Mouse (Mus musculus) CH12.LX (cell line): ENCODE results near the gene Gm20388. TPM values are rescaled to one million over a fixed set of nuclear protein-coding genes. Genes with fewer than 3 reads are reported as not detected.

Source experiments
- DNase-seq: peaks from one replicate; pipeline ENCODE4 v3.0.0-alpha.2; 2013; ENCODE audit errors: extremely low read depth
- H3K27ac ChIP-seq: 2 replicates; pipeline ENCODE4 v1.5.1; 2012; ENCODE audit warnings: low read depth, mild to moderate bottlenecking, control low read depth, moderate library complexity; ENCODE audit not compliant: insufficient read depth
- H3K27me3 ChIP-seq: replicated peaks from 2 replicates; pipeline ENCODE3; 2012; ENCODE audit warnings: inconsistent platforms
- H3K36me3 ChIP-seq, 2 experiments: replicated peaks in 1 of 2; 2 replicates each; pipeline versions ENCODE3 to v1.6.1; 2012; ENCODE audit warnings: inconsistent platforms in 1 of 2, low read length in 1 of 2, mild to moderate bottlenecking in 1 of 2, mixed read lengths in 1 of 2, moderate library complexity in 1 of 2; ENCODE audit not compliant: control insufficient read depth in 1 of 2, insufficient read depth in 1 of 2
- H3K4me1 ChIP-seq, 2 experiments: 2 replicates each; pipeline ENCODE4 v1.6.1; 2012; ENCODE audit warnings: inconsistent platforms in 1 of 2, moderate library complexity in 1 of 2; ENCODE audit not compliant: insufficient read depth in 2 of 2, control insufficient read depth in 1 of 2
- H3K4me2 ChIP-seq: 2 replicates; pipeline ENCODE4 v1.6.1; 2012; ENCODE audit warnings: low read depth, mild to moderate bottlenecking, control low read depth; ENCODE audit not compliant: poor library complexity, insufficient read depth, severe bottlenecking
- H3K4me3 ChIP-seq, 3 experiments: fragments of 150-350 bp in 1 of 3; sonication (generic) in 1 of 3; replicated peaks in 1 of 3; 2 replicates each; pipeline versions ENCODE3 to v1.5.1; 2011 to 2012; ENCODE audit warnings: low read depth in 2 of 3, low read length in 2 of 3, mild to moderate bottlenecking in 2 of 3, moderate library complexity in 2 of 3, control low read depth in 1 of 3, improper control_type of control experiment in 1 of 3, inconsistent platforms in 1 of 3, mixed read lengths in 1 of 3; ENCODE audit not compliant: poor library complexity in 1 of 3
- H3K79me2 ChIP-seq: replicated peaks from 2 replicates; pipeline ENCODE4 v1.6.1; 2012; ENCODE audit warnings: mild to moderate bottlenecking, moderate library complexity; ENCODE audit not compliant: control insufficient read depth, poor library complexity, insufficient read depth, severe bottlenecking; ENCODE audit errors: extremely low read depth
- H3K9ac ChIP-seq: 2 replicates; pipeline ENCODE4 v1.6.1; 2012; ENCODE audit warnings: low read depth, mild to moderate bottlenecking, control low read depth, moderate library complexity; ENCODE audit not compliant: insufficient read depth
- H3K9me3 ChIP-seq: replicated peaks from 2 replicates; pipeline ENCODE3; 2012; ENCODE audit warnings: low read length, inconsistent platforms, mixed read lengths
- BHLHE40 ChIP-seq: IDR thresholded peaks from 2 replicates; pipeline ENCODE4 v1.6.1; 2011; ENCODE audit warnings: mild to moderate bottlenecking, low read depth, low read length, improper control_type of control experiment
- CHD1 ChIP-seq: IDR thresholded peaks from 2 replicates; pipeline ENCODE4 v1.6.1; 2012; ENCODE audit warnings: low read depth, low read length, improper control_type of control experiment, inconsistent platforms
- CHD2 ChIP-seq: IDR thresholded peaks from 2 replicates; pipeline ENCODE4 v1.6.1; 2011; ENCODE audit warnings: low read length, improper control_type of control experiment
- CTCF ChIP-seq, 2 experiments: IDR thresholded peaks in 1 of 2; conservative IDR thresholded peaks in 1 of 2; 2 replicates each; pipeline ENCODE4 v1.5.1; 2011 to 2012; ENCODE audit warnings: low read depth in 2 of 2, low read length in 2 of 2, improper control_type of control experiment in 1 of 2, inconsistent platforms in 1 of 2, mild to moderate bottlenecking in 1 of 2, moderate library complexity in 1 of 2
- E2F4 ChIP-seq: IDR thresholded peaks from 2 replicates; pipeline ENCODE4 v1.6.1; 2011; ENCODE audit warnings: low read depth, low read length, improper control_type of control experiment; ENCODE audit not compliant: insufficient replicate concordance
- ELF1 ChIP-seq: IDR thresholded peaks from 2 replicates; pipeline ENCODE4 v1.6.1; 2014; ENCODE audit warnings: low read depth, mild to moderate bottlenecking, inconsistent platforms, low read length, improper control_type of control experiment
- EP300 ChIP-seq: IDR thresholded peaks from 2 replicates; pipeline ENCODE4 v1.6.1; 2011; ENCODE audit warnings: low read length, improper control_type of control experiment
- ETS1 ChIP-seq: conservative IDR thresholded peaks from 2 replicates; pipeline ENCODE4 v1.6.1; 2012; ENCODE audit warnings: low read depth, mild to moderate bottlenecking, inconsistent platforms, low read length, improper control_type of control experiment, moderate library complexity
- GABPA ChIP-seq: IDR thresholded peaks from 2 replicates; pipeline ENCODE4 v1.6.1; 2012; ENCODE audit warnings: low read depth, low read length, improper control_type of control experiment, inconsistent platforms; ENCODE audit not compliant: insufficient replicate concordance
- HCFC1 ChIP-seq: IDR thresholded peaks from 2 replicates; pipeline ENCODE4 v1.6.1; 2012; ENCODE audit warnings: low read depth, mild to moderate bottlenecking, inconsistent platforms, low read length, improper control_type of control experiment
- IRF4 ChIP-seq: IDR thresholded peaks from 2 replicates; pipeline ENCODE4 v1.6.1; 2014; ENCODE audit warnings: low read depth, mild to moderate bottlenecking, inconsistent platforms, low read length, improper control_type of control experiment
- JUND ChIP-seq: conservative IDR thresholded peaks from 2 replicates; pipeline ENCODE4 v1.6.1; 2011; ENCODE audit warnings: low read depth, low read length, improper control_type of control experiment
- MAFK ChIP-seq: IDR thresholded peaks from 2 replicates; pipeline ENCODE4 v1.6.1; 2011; ENCODE audit warnings: low read length, improper control_type of control experiment; ENCODE audit not compliant: insufficient replicate concordance
- MAX ChIP-seq: IDR thresholded peaks from 2 replicates; pipeline ENCODE4 v1.6.1; 2011; ENCODE audit warnings: low read length, improper control_type of control experiment
- MAZ ChIP-seq: IDR thresholded peaks from 2 replicates; pipeline ENCODE4 v1.6.1; 2012; ENCODE audit warnings: low read depth, mild to moderate bottlenecking, inconsistent platforms, low read length, improper control_type of control experiment, moderate library complexity
- MEF2A ChIP-seq: IDR thresholded peaks from 2 replicates; pipeline ENCODE4 v1.6.1; 2014; ENCODE audit warnings: low read depth, mild to moderate bottlenecking, inconsistent platforms, low read length, improper control_type of control experiment, borderline replicate concordance
- MYC ChIP-seq: IDR thresholded peaks from 2 replicates; pipeline ENCODE4 v1.6.1; 2011; ENCODE audit warnings: low read depth, mild to moderate bottlenecking, improper control_type of control experiment, low read length
- NELFE ChIP-seq: IDR thresholded peaks from 2 replicates; pipeline ENCODE4 v1.6.1; 2011; ENCODE audit warnings: low read depth, low read length, improper control_type of control experiment
- PAX5 ChIP-seq: IDR thresholded peaks from 2 replicates; pipeline ENCODE4 v1.6.1; 2012; ENCODE audit warnings: low read length, inconsistent platforms, mixed read lengths
- POLR2AphosphoS2 ChIP-seq: IDR thresholded peaks from 2 replicates; pipeline ENCODE4 v1.6.1; 2011; ENCODE audit warnings: low read depth, low read length, improper control_type of control experiment
- RAD21 ChIP-seq: IDR thresholded peaks from 2 replicates; pipeline ENCODE4 v1.6.1; 2011; ENCODE audit warnings: low read depth, mild to moderate bottlenecking, low read length, improper control_type of control experiment, moderate library complexity
- SIN3A ChIP-seq: IDR thresholded peaks from 2 replicates; pipeline ENCODE4 v1.6.1; 2012; ENCODE audit warnings: low read length, improper control_type of control experiment, inconsistent platforms
- SMC3 ChIP-seq: IDR thresholded peaks from 2 replicates; pipeline ENCODE4 v1.6.1; 2011; ENCODE audit warnings: low read depth, low read length, improper control_type of control experiment
- TBP ChIP-seq: conservative IDR thresholded peaks from 2 replicates; pipeline ENCODE4 v1.6.1; 2011; ENCODE audit warnings: low read depth, low read length, improper control_type of control experiment
- TCF12 ChIP-seq: IDR thresholded peaks from 2 replicates; pipeline ENCODE4 v1.6.1; 2014; ENCODE audit warnings: low read depth, mild to moderate bottlenecking, inconsistent platforms, low read length, improper control_type of control experiment
- UBTF ChIP-seq: IDR thresholded peaks from 2 replicates; pipeline ENCODE4 v1.6.1; 2012; ENCODE audit warnings: low read depth, mild to moderate bottlenecking, inconsistent platforms, low read length, improper control_type of control experiment, moderate library complexity
- USF1 ChIP-seq: IDR thresholded peaks from 2 replicates; pipeline ENCODE4 v1.6.1; 2014; ENCODE audit warnings: low read depth, mild to moderate bottlenecking, inconsistent platforms, low read length, improper control_type of control experiment
- USF2 ChIP-seq: conservative IDR thresholded peaks from 2 replicates; pipeline ENCODE4 v1.6.1; 2011; ENCODE audit warnings: low read depth, low read length, improper control_type of control experiment
- ZC3H11A ChIP-seq: IDR thresholded peaks from 2 replicates; pipeline ENCODE4 v1.6.1; 2012; ENCODE audit warnings: low read depth, mild to moderate bottlenecking, inconsistent platforms, low read length, improper control_type of control experiment
- ZKSCAN1 ChIP-seq: IDR thresholded peaks from 2 replicates; pipeline ENCODE4 v1.6.1; 2012; ENCODE audit warnings: low read depth, inconsistent platforms, low read length, improper control_type of control experiment, borderline replicate concordance
- ZMIZ1 ChIP-seq: IDR thresholded peaks from 2 replicates; pipeline ENCODE4 v1.6.1; 2012; ENCODE audit warnings: low read depth, mild to moderate bottlenecking, inconsistent platforms, low read length, improper control_type of control experiment
- ZNF384 ChIP-seq: IDR thresholded peaks from 2 replicates; pipeline ENCODE4 v1.6.1; 2012; ENCODE audit warnings: low read depth, low read length, improper control_type of control experiment, inconsistent platforms
- dilution Hi-C: fragments of 300-500 bp; cut with MboI; formaldehyde crosslinking; loops from 2 replicates; pipeline ENCODE4 v1.14.3; 2020; ENCODE audit warnings: low sequenced_read_pairs; ENCODE audit not compliant: extremely low pct_unique_long_range_greater_than_20kb, extremely low pct_ligation_motif_present
- in situ Hi-C: fragments of 300-500 bp; cut with MboI; formaldehyde crosslinking; loops from 3 replicates; pipeline ENCODE4 v1.14.3; 2019; ENCODE audit warnings: low sequenced_read_pairs, low pct_ligation_motif_present, low pct_unique_long_range_greater_than_20kb, mixed read lengths
- polyA plus RNA-seq: library from polyadenylated mRNA; unstranded; fragments of >175 nt; gene quantifications from 2 replicates; pipeline ENCODE4 v1.2.1, GENCODE M21; 2012; ENCODE audit warnings: low read depth; ENCODE audit not compliant: insufficient read length
- total RNA-seq, 2 experiments: library from RNA; depleted of rRNA; stranded (reverse); fragments of 300-350 nt in 1 of 2; fragments of >200 nt in 1 of 2; gene quantifications; 2 replicates each; pipeline ENCODE4 v1.2.3; 2012 to 2014

The Gm20388 gene
- total and polyA plus RNA-seq, 3 experiments: 14.8 to 26.3 (median 22.2) TPM

DNA sequence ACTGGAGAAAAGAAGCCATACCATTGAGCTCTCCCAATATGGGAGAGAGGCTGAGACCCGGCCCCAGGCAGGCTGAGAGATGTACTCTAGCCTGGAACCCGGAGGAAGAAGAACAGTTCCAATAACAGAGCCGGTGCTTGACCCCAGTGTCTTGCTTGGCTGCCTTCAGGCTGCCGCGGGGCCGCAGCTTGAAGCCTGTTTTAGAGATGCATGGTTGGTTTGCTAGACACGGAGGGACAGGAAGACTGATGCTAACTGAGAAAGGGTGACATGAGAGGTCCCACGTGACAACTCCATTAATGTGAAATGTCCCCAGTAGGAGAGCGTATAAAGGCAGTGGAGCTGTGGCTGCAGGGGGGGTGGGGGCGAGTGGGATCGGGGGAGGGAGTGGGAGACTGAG is 438.3 kb downstream of the Gm20388 start:
- TF ChIP-seq USF2: peak; percentile 65
- TF ChIP-seq JUND: no peak
- TF ChIP-seq CTCF (conservative IDR thresholded peaks at IDR 0.05 in 1 of 2, IDR thresholded peaks at IDR 0.05 in 1 of 2; ENCODE audit: low read depth in 2 of 2, low read length in 2 of 2): no peak
- no peak for TF ChIP-seq MAZ
- peak; percentile 66; the same call in 1 of the 2 replicates for TF ChIP-seq UBTF
- TF ChIP-seq CHD2: no peak
- TF ChIP-seq POLR2AphosphoS2: no peak
- no peak for TF ChIP-seq PAX5
- TF ChIP-seq GABPA: no peak
- TF ChIP-seq ETS1: peak; percentile 60
- no peak for TF ChIP-seq NELFE
- TF ChIP-seq HCFC1: no peak
- TF ChIP-seq ZC3H11A: no peak
- TF ChIP-seq MEF2A: peak; percentile 44; the same call in 1 of the 2 replicates
- no peak for TF ChIP-seq ZNF384
- TF ChIP-seq IRF4: peak; percentile 83
- TF ChIP-seq TCF12: peak; percentile 56; the same call in 1 of the 2 replicates
- no peak; the same call in 1 of the 2 replicates for TF ChIP-seq RAD21
- peak; percentile 54; the same call in 1 of the 2 replicates for TF ChIP-seq MAX
- no peak for TF ChIP-seq SIN3A
- 0 out of 2 replicates have a peak, but pooled peaks have one; percentile 30 for TF ChIP-seq ELF1
- peak; percentile 74 for TF ChIP-seq USF1
- no peak for TF ChIP-seq E2F4
- TF ChIP-seq TBP: no peak; the same call in 1 of the 2 replicates
- TF ChIP-seq ZMIZ1: no peak
- no peak for TF ChIP-seq ZKSCAN1
- no peak for TF ChIP-seq MYC
- no peak for TF ChIP-seq MAFK
- TF ChIP-seq SMC3: no peak
- no peak for TF ChIP-seq CHD1
- TF ChIP-seq BHLHE40: peak; percentile 91
- TF ChIP-seq EP300: peak; percentile 52
- in situ Hi-C loops (no loop called here), dilution Hi-C loops (no loop called here)
- Histone ChIP-seq H3K36me3 (peaks cover 0 to 6% of the 10 kb centered on the region in 2 experiments), H3K27me3 (peaks cover 1% of the 10 kb centered on the region), H3K4me1 (peaks cover 45 to 69% of the 10 kb centered on the region in 2 experiments), H3K4me3 (peak overlapping the region in 1 of 3 experiments; percentile 14), H3K9ac (no peak overlapping the region), H3K4me2 (peak overlapping the region; percentile 65), H3K9me3 (peaks cover 6% of the 10 kb centered on the region), H3K27ac (no peak overlapping the region), H3K79me2 (no peaks in the 10 kb centered on the region)
- DNase-seq: peak; percentile 66
